Mouse (Mus musculus): ENCODE measurements around the gene Lpcat2. TPM values are rescaled to one million over a fixed set of nuclear protein-coding genes. Genes with fewer than 3 reads are reported as not detected.

Gene Lpcat2
- polyA plus RNA-seq, 1 experiment from 2014 or later: 5.1 TPM

- DNase-seq (ENCODE audit: low spot score) (no peak), ATAC-seq (no peak)
- H3K27ac ChIP-seq (ENCODE audit: low read depth, low read length): no peak overlapping the region
- H3K27me3 ChIP-seq (replicated peaks; ENCODE audit: control insufficient read depth, insufficient read depth, low read length): no peaks in the 10 kb centered on the region
- H3K9ac ChIP-seq (ENCODE audit: low read length): no peak overlapping the region
- H3K4me3 ChIP-seq (ENCODE audit: low read depth, low read length): no peak overlapping the region
- no peaks in the 10 kb centered on the region for H3K9me3 ChIP-seq (replicated peaks; ENCODE audit: control insufficient read depth, low read length)
- no peaks in the 10 kb centered on the region for H3K36me3 ChIP-seq (ENCODE audit: control insufficient read depth, insufficient read depth, low read length)
- peaks cover 12% of the 10 kb centered on the region; the same call in 1 of the 2 replicates for H3K4me1 ChIP-seq (ENCODE audit: control insufficient read depth, insufficient read depth, low read length)
- WGBS: 71% methylated on average over 6 of the region's 6 CpGs
- no peak overlapping the region for H3K4me2 ChIP-seq (ENCODE audit: low read length)
These were observed 5.9 kb upstream of the Lpcat2 start for GRCm38 (mm10) chr8:92849261-92849660.

- Histone ChIP-seq H3K27me3 (replicated peaks; ENCODE audit: control insufficient read depth, insufficient read depth, low read length) (no peaks in the 10 kb centered on the region), H3K9me3 (replicated peaks; ENCODE audit: control insufficient read depth, low read length) (no peaks in the 10 kb centered on the region), H3K36me3 (ENCODE audit: control insufficient read depth, insufficient read depth, low read length) (no peaks in the 10 kb centered on the region), H3K9ac (ENCODE audit: low read length) (no peak overlapping the region), H3K27ac (ENCODE audit: low read depth, low read length) (no peak overlapping the region), H3K4me1 (ENCODE audit: control insufficient read depth, insufficient read depth, low read length) (peaks cover 12% of the 10 kb centered on the region; the same call in 1 of the 2 replicates), H3K4me2 (ENCODE audit: low read length) (no peak overlapping the region), H3K4me3 (ENCODE audit: low read depth, low read length) (no peak overlapping the region)
- 66% methylated on average over 4 of the region's 4 CpGs for WGBS
- ATAC-seq (peak; percentile 64; the same call in 1 of the 2 replicates), DNase-seq (ENCODE audit: low spot score) (peak; percentile 53)
These were observed 4.9 kb upstream of the Lpcat2 start for GRCm38 (mm10) chr8:92850239-92850638.

GRCm38 (mm10) chr8:92851381-92851780, 3.8 kb upstream of the Lpcat2 start:
- no peak overlapping the region for H3K4me3 ChIP-seq (ENCODE audit: low read depth, low read length)
- H3K27ac ChIP-seq (ENCODE audit: low read depth, low read length): no peak overlapping the region
- H3K27me3 ChIP-seq (replicated peaks; ENCODE audit: control insufficient read depth, insufficient read depth, low read length): no peaks in the 10 kb centered on the region
- no peak overlapping the region for H3K9ac ChIP-seq (ENCODE audit: low read length)
- no peaks in the 10 kb centered on the region for H3K9me3 ChIP-seq (replicated peaks; ENCODE audit: control insufficient read depth, low read length)
- peaks cover 9% of the 10 kb centered on the region; the same call in 1 of the 2 replicates for H3K4me1 ChIP-seq (ENCODE audit: control insufficient read depth, insufficient read depth, low read length)
- ATAC-seq: no peak
- H3K4me2 ChIP-seq (ENCODE audit: low read length): no peak overlapping the region
- H3K36me3 ChIP-seq (ENCODE audit: control insufficient read depth, insufficient read depth, low read length): no peaks in the 10 kb centered on the region
- 87% methylated on average over 3 of the region's 3 CpGs for WGBS
- DNase-seq (ENCODE audit: low spot score): no peak

- no peaks in the 10 kb centered on the region for H3K4me1 ChIP-seq (ENCODE audit: control insufficient read depth, insufficient read depth, low read length)
- ATAC-seq (no peak), DNase-seq (ENCODE audit: low spot score) (no peak)
- no peak overlapping the region for H3K9ac ChIP-seq (ENCODE audit: low read length)
- H3K36me3 ChIP-seq (ENCODE audit: control insufficient read depth, insufficient read depth, low read length): no peaks in the 10 kb centered on the region
- no peak overlapping the region for H3K27ac ChIP-seq (ENCODE audit: low read depth, low read length)
- no peak overlapping the region for H3K4me3 ChIP-seq (ENCODE audit: low read depth, low read length)
- no peak overlapping the region for H3K4me2 ChIP-seq (ENCODE audit: low read length)
- no peaks in the 10 kb centered on the region for H3K27me3 ChIP-seq (replicated peaks; ENCODE audit: control insufficient read depth, insufficient read depth, low read length)
- H3K9me3 ChIP-seq (replicated peaks; ENCODE audit: control insufficient read depth, low read length): no peaks in the 10 kb centered on the region
- WGBS: 70% methylated on average over 18 of the region's 18 CpGs
These were observed 1.8 kb upstream of the Lpcat2 start for GRCm38 (mm10) chr8:92853188-92853983.

GRCm38 (mm10) chr8:92854673-92855072, 466 bp upstream of the Lpcat2 start:
- no peak for ATAC-seq
- Histone ChIP-seq H3K4me3 (ENCODE audit: low read depth, low read length) (peak overlapping the region; percentile 65), H3K4me2 (ENCODE audit: low read length) (peak overlapping the region; percentile 82), H3K27me3 (replicated peaks; ENCODE audit: control insufficient read depth, insufficient read depth, low read length) (no peaks in the 10 kb centered on the region), H3K27ac (ENCODE audit: low read depth, low read length) (no peak overlapping the region), H3K9ac (ENCODE audit: low read length) (no peak overlapping the region), H3K36me3 (ENCODE audit: control insufficient read depth, insufficient read depth, low read length) (no peaks in the 10 kb centered on the region), H3K9me3 (replicated peaks; ENCODE audit: control insufficient read depth, low read length) (no peaks in the 10 kb centered on the region), H3K4me1 (ENCODE audit: control insufficient read depth, insufficient read depth, low read length) (no peaks in the 10 kb centered on the region)
- 91% methylated on average over 3 of the region's 3 CpGs for WGBS
- DNase-seq (ENCODE audit: low spot score): no peak

- Histone ChIP-seq H3K27me3 (replicated peaks; ENCODE audit: control insufficient read depth, insufficient read depth, low read length) (no peaks in the 10 kb centered on the region), H3K9me3 (replicated peaks; ENCODE audit: control insufficient read depth, low read length) (no peaks in the 10 kb centered on the region), H3K9ac (ENCODE audit: low read length) (no peak overlapping the region), H3K36me3 (ENCODE audit: control insufficient read depth, insufficient read depth, low read length) (no peaks in the 10 kb centered on the region), H3K27ac (ENCODE audit: low read depth, low read length) (no peak overlapping the region), H3K4me3 (ENCODE audit: low read depth, low read length) (no peak overlapping the region), H3K4me1 (ENCODE audit: control insufficient read depth, insufficient read depth, low read length) (no peaks in the 10 kb centered on the region), H3K4me2 (ENCODE audit: low read length) (0 out of 2 replicates have a peak overlapping the region, but pooled peaks have one; percentile 82)
- WGBS: 90% methylated on average over 7 of the region's 7 CpGs
- ATAC-seq (no peak), DNase-seq (ENCODE audit: low spot score) (no peak)
These were observed 1.3 kb downstream of the Lpcat2 start for GRCm38 (mm10) chr8:92856273-92856986.

DNA sequence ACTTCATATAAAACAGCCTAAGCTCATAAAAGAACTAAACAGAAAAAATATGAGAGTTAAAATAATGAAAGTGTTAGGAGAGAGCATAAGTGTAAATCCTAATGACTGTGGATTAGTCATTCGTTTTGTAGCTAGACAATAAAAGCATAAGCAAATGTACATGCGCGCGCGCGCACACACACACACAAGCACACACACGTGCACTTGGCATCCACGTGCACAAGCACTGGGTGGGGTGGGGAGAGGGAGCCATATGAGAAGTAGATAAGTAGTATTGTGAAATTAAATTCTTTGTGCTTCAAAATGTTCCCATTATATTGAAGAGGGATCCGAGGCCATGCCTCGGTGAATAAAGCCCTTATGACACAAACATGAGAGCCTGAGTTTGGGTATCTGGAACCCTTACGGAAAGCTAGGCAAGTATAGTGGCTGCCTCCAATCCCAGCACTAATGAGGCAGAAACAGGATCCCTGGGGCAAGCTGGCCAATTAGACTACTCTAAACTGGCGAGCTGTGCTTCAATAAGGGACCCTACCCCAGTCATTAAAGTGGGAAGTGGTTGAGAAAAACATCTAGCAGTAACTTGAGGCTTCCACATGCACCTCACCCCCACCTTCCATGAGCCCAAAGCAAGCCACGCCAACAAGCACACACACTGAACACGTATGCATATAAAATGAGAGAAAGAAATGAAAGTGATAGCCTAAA, 3.5 kb downstream of the Lpcat2 start:
- DNase-seq (ENCODE audit: low spot score) (no peak), ATAC-seq (no peak)
- Histone ChIP-seq H3K27me3 (replicated peaks; ENCODE audit: control insufficient read depth, insufficient read depth, low read length) (no peaks in the 10 kb centered on the region), H3K9me3 (replicated peaks; ENCODE audit: control insufficient read depth, low read length) (no peaks in the 10 kb centered on the region), H3K4me1 (ENCODE audit: control insufficient read depth, insufficient read depth, low read length) (no peaks in the 10 kb centered on the region), H3K4me2 (ENCODE audit: low read length) (no peak overlapping the region), H3K27ac (ENCODE audit: low read depth, low read length) (no peak overlapping the region), H3K4me3 (ENCODE audit: low read depth, low read length) (no peak overlapping the region), H3K36me3 (ENCODE audit: control insufficient read depth, insufficient read depth, low read length) (no peaks in the 10 kb centered on the region), H3K9ac (ENCODE audit: low read length) (no peak overlapping the region)
- WGBS: 75% methylated on average over 14 of the region's 14 CpGs

DNA sequence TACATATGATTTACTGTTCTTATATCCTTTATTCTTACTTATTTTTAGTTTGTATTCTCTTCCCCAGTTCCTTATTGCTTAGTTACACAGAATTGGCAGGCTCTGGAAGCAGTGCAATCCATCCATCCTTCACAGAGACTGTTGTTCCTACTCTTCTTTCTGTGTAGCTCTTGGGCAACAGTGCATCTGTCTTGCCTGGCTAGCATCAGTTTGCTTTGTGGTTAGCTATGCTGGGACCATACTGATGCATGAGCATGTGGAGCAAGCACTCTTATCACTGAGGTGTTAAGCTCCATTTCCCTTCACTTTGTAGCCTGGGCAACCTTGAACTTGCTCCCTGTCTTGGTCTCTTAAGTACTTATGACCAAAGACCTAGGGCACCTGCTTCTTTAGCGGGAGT, 6.8 kb downstream of the Lpcat2 start:
- Histone ChIP-seq H3K4me2 (ENCODE audit: low read length) (no peak overlapping the region), H3K9me3 (replicated peaks; ENCODE audit: control insufficient read depth, low read length) (no peaks in the 10 kb centered on the region), H3K9ac (ENCODE audit: low read length) (no peak overlapping the region), H3K4me1 (ENCODE audit: control insufficient read depth, insufficient read depth, low read length) (no peaks in the 10 kb centered on the region), H3K27me3 (replicated peaks; ENCODE audit: control insufficient read depth, insufficient read depth, low read length) (no peaks in the 10 kb centered on the region), H3K27ac (ENCODE audit: low read depth, low read length) (no peak overlapping the region), H3K4me3 (ENCODE audit: low read depth, low read length) (no peak overlapping the region), H3K36me3 (ENCODE audit: control insufficient read depth, insufficient read depth, low read length) (no peaks in the 10 kb centered on the region)
- ATAC-seq: no peak
- no peak for DNase-seq (ENCODE audit: low spot score)
- WGBS: 93% methylated on average over 1 of the region's 1 CpGs

Measured in forebrain, embryonic 14.5 days (tissue).